Mouse (Mus musculus): ENCODE data around the gene Dhcr24.

Dhcr24 gene

GRCm38 (mm10) chr4:106606639-106607554 is 46.1 kb downstream of the Dhcr24 start:
- no peak for DNase-seq (ENCODE audit: low spot score in 2 of 2)

GRCm38 (mm10) chr4:106607905-106608304 is 47.1 kb downstream of the Dhcr24 start:
- no peak for DNase-seq (ENCODE audit: low spot score in 2 of 2)

- no peak for DNase-seq (ENCODE audit: low spot score in 2 of 2)
These were observed 52.3 kb downstream of the Dhcr24 start for GRCm38 (mm10) chr4:106613105-106613504.

- no peak for DNase-seq (ENCODE audit: low spot score in 2 of 2)
These were observed 52.7 kb downstream of the Dhcr24 start for GRCm38 (mm10) chr4:106613560-106613959.

- peak; percentile 58 to 77 for DNase-seq (ENCODE audit: low spot score in 2 of 2)
These were observed 53.5 kb downstream of the Dhcr24 start for GRCm38 (mm10) chr4:106614180-106614797.

- no peak for DNase-seq (ENCODE audit: low spot score in 2 of 2)
These were observed 54.0 kb downstream of the Dhcr24 start for GRCm38 (mm10) chr4:106614881-106615280.

GRCm38 (mm10) chr4:106615637-106616036 is 54.8 kb downstream of the Dhcr24 start:
- DNase-seq (ENCODE audit: low spot score in 2 of 2), result no peak

- DNase-seq (ENCODE audit: low spot score in 2 of 2), result no peak
These were observed 56.2 kb downstream of the Dhcr24 start, which contains the start of gene Lexm for GRCm38 (mm10) chr4:106617056-106617455. TSS of gene Lexm (minus strand) at chr4:106617241.

- no peak for DNase-seq (ENCODE audit: low spot score in 2 of 2)
These were observed 58.1 kb downstream of the Dhcr24 start for GRCm38 (mm10) chr4:106618898-106619297.

GRCm38 (mm10) chr4:106621428-106621827 is 60.6 kb downstream of the Dhcr24 start:
- DNase-seq (ENCODE audit: low spot score in 2 of 2), result no peak

GRCm38 (mm10) chr4:106622030-106622493 is 61.2 kb downstream of the Dhcr24 start, which contains the start of gene Ttc22:
TSS of gene Ttc22 (plus strand) at chr4:106622432.
- no peak for DNase-seq (ENCODE audit: low spot score in 2 of 2)

GRCm38 (mm10) chr4:106622712-106623111 is 61.9 kb downstream of the Dhcr24 start:
- DNase-seq (ENCODE audit: low spot score in 2 of 2), result no peak

- no peak for DNase-seq (ENCODE audit: low spot score in 2 of 2)
These were observed 63.4 kb downstream of the Dhcr24 start for GRCm38 (mm10) chr4:106624271-106624670.

- no peak for DNase-seq (ENCODE audit: low spot score in 2 of 2)
These were observed 67.0 kb downstream of the Dhcr24 start for GRCm38 (mm10) chr4:106627809-106628208.

GRCm38 (mm10) chr4:106628650-106629360 is 68.0 kb downstream of the Dhcr24 start:
- no peak for DNase-seq (ENCODE audit: low spot score in 2 of 2)

- DNase-seq (ENCODE audit: low spot score in 2 of 2), result no peak
These were observed 68.5 kb downstream of the Dhcr24 start for GRCm38 (mm10) chr4:106629374-106629773.

GRCm38 (mm10) chr4:106630333-106631220 is 69.7 kb downstream of the Dhcr24 start:
- peak; percentile 88 to 93 for DNase-seq (ENCODE audit: low spot score in 2 of 2)

GRCm38 (mm10) chr4:106632313-106632712 is 71.5 kb downstream of the Dhcr24 start:
- no peak for DNase-seq (ENCODE audit: low spot score in 2 of 2)

- DNase-seq (ENCODE audit: low spot score in 2 of 2), result no peak
These were observed 72.6 kb downstream of the Dhcr24 start for GRCm38 (mm10) chr4:106633281-106634085.

- no peak for DNase-seq (ENCODE audit: low spot score in 2 of 2)
These were observed 73.2 kb downstream of the Dhcr24 start for GRCm38 (mm10) chr4:106634086-106634479.

Data from frontal cortex, postnatal 14 days (tissue).